ENCODE assay signal across 10 mouse cellular contexts in genomic region chr2:28335141-28335789, GRCm38 (mm10).
DNase-seq lines count a peak whose midpoint lies in the region; ATAC-seq and TF ChIP-seq lines count a peak whose summit lies in the region.
"Had no signal": no experiment of that assay in that cellular context is flagged by ENCODE, and none has a peak within 500 bp of the region (broad histone marks: within the 10 kb centered on the region; RNA-seq: fewer than 3 reads in every experiment).

No protein-coding gene starts in this region.

- H3K9me3 ChIP-seq in intestine, embryonic 16.5 days (ENCODE audit: control insufficient read depth, low read length): no peaks in the 10 kb centered on the region
- H3K9me3 ChIP-seq: liver, embryonic 12.5 days had no signal

- no peaks in the 10 kb centered on the region for H3K27me3 ChIP-seq in intestine, embryonic 16.5 days (replicated peaks; ENCODE audit: control insufficient read depth, insufficient read depth, low read length)
- H3K27me3 ChIP-seq: liver, embryonic 12.5 days had no signal

- H3K4me3 ChIP-seq in lung, adult 2 months (replicated peaks; ENCODE audit: extremely low read depth, low read depth, low read length): no peak overlapping the region
- no peak overlapping the region for H3K4me3 ChIP-seq in intestine, embryonic 16.5 days (ENCODE audit: low read length)
- H3K4me3 ChIP-seq: liver, embryonic 12.5 days had no signal

- no peak for TF ChIP-seq POLR2A in lung, adult 2 months (IDR thresholded peaks at IDR 0.05; ENCODE audit: borderline replicate concordance, extremely low read depth, low read depth, low read length)

- H3K27ac ChIP-seq in intestine, embryonic 16.5 days (ENCODE audit: low read length): no peak overlapping the region
- H3K27ac ChIP-seq: liver, embryonic 12.5 days had no signal

- peak; percentile 37 for DNase-seq in embryo, embryonic 10.5 days (ENCODE audit: low spot score)
- no peak for DNase-seq in embryo, embryonic 9.5 days (ENCODE audit: extremely low spot score)
- peak; percentile 34 to 36 for DNase-seq in lung, postnatal 4 days
- DNase-seq in lung, adult 2 months: no peak
- peak; percentile 44 for DNase-seq in layer of hippocampus, adult 9-10 months (ENCODE audit: low spot score)
- DNase-seq in retina, postnatal 1 day: peak; percentile 63
- DNase-seq in urinary bladder, postnatal 10 days (ENCODE audit: low spot score): no peak
- DNase-seq: gastrocnemius, postnatal 10 days had no signal

- no peaks in the 10 kb centered on the region for H3K36me3 ChIP-seq in intestine, embryonic 16.5 days (ENCODE audit: control insufficient read depth, insufficient read depth, low read length)
- H3K36me3 ChIP-seq: liver, embryonic 12.5 days had no signal

- no peak for TF ChIP-seq CTCF in lung, adult 2 months (IDR thresholded peaks at IDR 0.05; ENCODE audit: insufficient read depth, low read length)

- H3K4me1 ChIP-seq in lung, adult 2 months (ENCODE audit: control insufficient read depth, insufficient read depth, low read length): no peaks in the 10 kb centered on the region
- H3K4me1 ChIP-seq in intestine, embryonic 16.5 days (ENCODE audit: control insufficient read depth, insufficient read depth, low read length): 0 out of 2 replicates have a peak, but pooled peaks cover 2% of the 10 kb centered on the region
- H3K4me1 ChIP-seq: liver, embryonic 12.5 days had no signal

- no peak overlapping the region for H3K4me2 ChIP-seq in intestine, embryonic 16.5 days (ENCODE audit: low read depth, low read length)
- H3K4me2 ChIP-seq: liver, embryonic 12.5 days had no signal

- H3K9ac ChIP-seq in intestine, embryonic 16.5 days (ENCODE audit: low read depth, low read length): no peak overlapping the region
- H3K9ac ChIP-seq: liver, embryonic 12.5 days had no signal

- no peak for ATAC-seq in intestine, embryonic 16.5 days
- ATAC-seq: liver, embryonic 12.5 days had no signal

- 48% methylated on average over 9 of the region's 9 CpGs for WGBS in lung, adult 2 months
- WGBS in intestine, embryonic 16.5 days: 36% methylated on average over 9 of the region's 9 CpGs

Comparison
In these comparisons a context has a peak if more than half of its experiments do, and no peak if none do; other contexts are left out.
1. DNase-seq: peak in embryo, embryonic 10.5 days (single experiment), lung, postnatal 4 days (2 of 2), layer of hippocampus, adult 9-10 months (single experiment) and retina, postnatal 1 day (single experiment); none in embryo, embryonic 9.5 days (single experiment), lung, adult 2 months (single experiment) and urinary bladder, postnatal 10 days (single experiment).